Mouse (Mus musculus) myocyte (in vitro differentiated cells): Measurements from ENCODE around the gene Adam12. TPM values are rescaled to one million over a fixed set of nuclear protein-coding genes. Genes with fewer than 3 reads are reported as not detected.

Experiments used
- H3K27me3 ChIP-seq: one replicate; pipeline ENCODE4 v1.6.1; 2011; ENCODE audit not compliant: control insufficient read depth, insufficient read depth, insufficient read length
- H3K36me3 ChIP-seq: one replicate; pipeline ENCODE4 v1.6.1; 2011; ENCODE audit not compliant: control insufficient read depth, insufficient read depth
- H3K4me2 ChIP-seq: one replicate; pipeline ENCODE4 v1.6.1; 2011; ENCODE audit warnings: low read depth, control low read depth
- H3K4me3 ChIP-seq: one replicate; pipeline ENCODE4 v1.5.1; 2011; ENCODE audit warnings: mild to moderate bottlenecking, control low read depth, moderate library complexity
- H3K79me2 ChIP-seq: one replicate; pipeline ENCODE4 v1.6.1; 2011; ENCODE audit not compliant: control insufficient read depth, insufficient read depth
- H3ac ChIP-seq: one replicate; pipeline ENCODE4 v1.6.1; 2011; ENCODE audit not compliant: control insufficient read depth, insufficient read length
- CEBPB ChIP-seq: IDR thresholded peaks from 2 replicates; pipeline ENCODE4 v1.6.1; 2011; ENCODE audit warnings: mild to moderate bottlenecking, moderate library complexity; ENCODE audit not compliant: poor library complexity, insufficient read depth, severe bottlenecking
- E2F4 ChIP-seq: IDR thresholded peaks from one replicate; pipeline ENCODE4 v1.6.1; 2011; ENCODE audit warnings: mild to moderate bottlenecking, control low read depth, moderate library complexity; ENCODE audit not compliant: insufficient read depth
- MAX ChIP-seq: IDR thresholded peaks from one replicate; pipeline ENCODE4 v1.6.1; 2011; ENCODE audit warnings: low read depth, mild to moderate bottlenecking, control low read depth
- MYOD1 ChIP-seq, 3 experiments: IDR thresholded peaks; one replicate each; pipeline ENCODE4 v1.6.1; 2011; ENCODE audit warnings: control low read depth in 2 of 3, low read depth in 2 of 3, mild to moderate bottlenecking in 2 of 3, moderate library complexity in 1 of 3; ENCODE audit not compliant: insufficient read length in 2 of 3, control insufficient read depth in 1 of 3
- MYOG ChIP-seq, 3 experiments: IDR thresholded peaks; one replicate each; pipeline ENCODE4 v1.6.1; 2011; ENCODE audit warnings: control low read depth in 2 of 3, low read depth in 2 of 3, mild to moderate bottlenecking in 2 of 3; ENCODE audit not compliant: insufficient read length in 2 of 3, control insufficient read depth in 1 of 3, insufficient read depth in 1 of 3
- POLR2A ChIP-seq: IDR thresholded peaks from one replicate; pipeline ENCODE4 v1.6.1; 2011; ENCODE audit warnings: low read depth, mild to moderate bottlenecking, control low read depth, moderate library complexity; ENCODE audit not compliant: insufficient read length
- POLR2AphosphoS2 ChIP-seq: IDR thresholded peaks from one replicate; pipeline ENCODE4 v1.6.1; 2011; ENCODE audit warnings: low read depth, control low read depth; ENCODE audit not compliant: insufficient read length
- REST ChIP-seq: IDR thresholded peaks from one replicate; pipeline ENCODE4 v1.6.1; 2011; ENCODE audit warnings: mild to moderate bottlenecking, control low read depth, moderate library complexity; ENCODE audit not compliant: insufficient read depth, insufficient read length
- SRF ChIP-seq: IDR thresholded peaks from one replicate; pipeline ENCODE4 v1.6.1; 2011; ENCODE audit warnings: low read depth; ENCODE audit not compliant: control insufficient read depth, insufficient read length
- TCF12 ChIP-seq: IDR thresholded peaks from one replicate; pipeline ENCODE4 v1.6.1; 2011; ENCODE audit warnings: mild to moderate bottlenecking, control low read depth; ENCODE audit not compliant: poor library complexity, insufficient read depth, severe bottlenecking
- TCF3 ChIP-seq: IDR thresholded peaks from one replicate; pipeline ENCODE4 v1.6.1; 2011; ENCODE audit warnings: low read depth, control low read depth; ENCODE audit not compliant: insufficient read length
- USF1 ChIP-seq: IDR thresholded peaks from one replicate; pipeline ENCODE4 v1.6.1; 2011; ENCODE audit warnings: low read depth, mild to moderate bottlenecking, control low read depth, moderate library complexity
- polyA plus RNA-seq: library from polyadenylated mRNA; unstranded; fragments of >200 nt; fragmentation: generic; extraction: Trizol; gene quantifications from one replicate; pipeline ENCODE4 v1.2.1, GENCODE M21; 2012; ENCODE audit warnings: missing spikeins

The Adam12 gene
- polyA plus RNA-seq, 1 experiment = 7.2 TPM

DNA sequence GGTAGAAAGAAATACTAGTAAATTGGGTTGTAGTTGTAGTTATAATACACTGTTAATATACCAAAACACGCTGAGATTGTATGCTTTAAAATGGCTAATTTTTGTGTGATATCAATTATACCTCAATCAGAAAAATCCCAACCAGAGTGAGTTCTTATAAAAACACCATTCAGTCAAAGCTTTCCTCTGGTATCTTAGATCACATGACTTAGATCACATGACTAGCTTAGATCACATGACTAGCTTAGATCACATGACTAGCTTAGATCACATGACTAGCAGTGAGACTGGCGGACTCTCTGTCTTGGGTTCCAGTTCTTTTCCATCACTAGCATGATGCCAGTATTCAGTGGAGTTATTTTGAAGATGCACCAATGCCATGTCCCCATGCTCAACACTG is 134.1 kb downstream of the Adam12 start:
- Histone ChIP-seq H3K4me2 (peak overlapping the region; percentile 6), H3K79me2 (no peaks in the 10 kb centered on the region), H3K36me3 (no peaks in the 10 kb centered on the region), H3K4me3 (no peak overlapping the region), H3ac (no peak overlapping the region), H3K27me3 (no peaks in the 10 kb centered on the region)
- TF ChIP-seq TCF12 = no peak
- peak; percentile 52 for TF ChIP-seq USF1
- no peak for TF ChIP-seq E2F4
- no peak for TF ChIP-seq MAX

DNA sequence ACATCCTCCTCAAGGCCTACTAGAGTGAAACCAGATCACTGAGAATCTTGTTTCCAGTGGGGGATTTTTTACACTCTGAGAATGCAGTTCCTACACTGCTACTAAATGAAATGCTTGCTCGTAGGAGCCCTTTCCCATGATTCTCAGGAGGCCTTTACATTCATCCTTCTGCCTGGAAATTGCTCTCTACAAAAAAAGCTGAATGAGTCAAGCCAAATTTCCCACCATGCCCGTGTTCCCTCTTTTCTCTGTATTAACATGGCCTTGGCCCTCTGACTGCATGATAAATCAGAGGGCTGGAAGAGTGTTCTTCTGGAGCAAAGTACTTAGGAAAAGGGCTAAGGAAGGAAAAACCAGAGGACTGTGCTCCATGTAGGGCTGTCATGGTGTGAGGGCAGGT is 138.1 kb downstream of the Adam12 start:
- H3K36me3 ChIP-seq = no peaks in the 10 kb centered on the region
- no peak overlapping the region for H3ac ChIP-seq
- TF ChIP-seq MYOD1 (IDR thresholded peaks at IDR 0.05; ENCODE audit: control insufficient read depth in 1 of 3, insufficient read length in 2 of 3, low read depth in 2 of 3) (no peak), REST (no peak), MAX (no peak), E2F4 (no peak), MYOG (IDR thresholded peaks at IDR 0.05; ENCODE audit: control insufficient read depth in 1 of 3, insufficient read depth in 1 of 3, insufficient read length in 2 of 3, low read depth in 2 of 3) (no peak)
- no peaks in the 10 kb centered on the region for H3K27me3 ChIP-seq
- H3K4me3 ChIP-seq = no peak overlapping the region
- no peaks in the 10 kb centered on the region for H3K79me2 ChIP-seq
- H3K4me2 ChIP-seq = no peak overlapping the region

DNA sequence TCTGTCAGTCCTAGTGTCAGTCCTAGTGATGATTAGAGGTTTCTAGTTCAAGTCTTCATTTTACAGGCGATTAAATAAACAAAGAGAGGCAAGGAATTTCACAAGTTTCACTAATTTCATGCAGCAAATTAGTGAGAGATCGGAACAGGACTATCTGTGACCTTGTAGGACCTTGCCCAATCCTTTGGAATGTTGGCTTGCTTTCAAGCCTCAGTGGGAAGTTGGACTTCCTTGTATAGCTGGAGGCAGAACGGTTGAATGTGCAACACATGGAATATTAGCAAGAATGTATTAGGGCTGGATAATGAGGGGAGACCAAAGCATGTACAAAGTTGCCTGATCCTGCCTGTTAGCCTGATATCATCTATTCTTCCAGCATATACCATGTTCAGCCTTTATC is 141.2 kb downstream of the Adam12 start:
- no peaks in the 10 kb centered on the region for H3K36me3 ChIP-seq
- no peak overlapping the region for H3K4me3 ChIP-seq
- no peak overlapping the region for H3ac ChIP-seq
- no peak overlapping the region for H3K4me2 ChIP-seq
- no peaks in the 10 kb centered on the region for H3K27me3 ChIP-seq
- TF ChIP-seq TCF3 (no peak), E2F4 (no peak), USF1 (no peak), SRF (no peak), TCF12 (no peak), REST (no peak)
- no peaks in the 10 kb centered on the region for H3K79me2 ChIP-seq

DNA sequence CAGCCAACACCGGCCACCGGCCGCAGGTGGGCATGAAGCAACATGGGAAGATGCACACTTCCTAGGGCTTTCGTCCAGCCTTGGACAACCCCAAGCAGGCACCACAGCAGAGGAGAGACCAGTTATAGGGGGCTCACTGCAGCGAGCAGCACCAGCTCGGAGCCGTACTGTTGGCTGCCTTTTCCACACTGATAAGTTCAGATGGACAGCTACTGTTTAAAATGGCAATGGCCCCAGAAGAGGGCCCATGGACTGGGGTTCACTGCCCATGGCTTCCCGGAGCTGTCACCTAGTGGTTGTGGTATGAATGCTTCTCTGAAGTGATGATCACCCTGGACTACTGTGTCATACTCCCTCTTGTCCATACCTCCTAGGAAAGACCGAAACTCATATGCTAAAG is 141.7 kb downstream of the Adam12 start:
- H3K79me2 ChIP-seq = no peaks in the 10 kb centered on the region

DNA sequence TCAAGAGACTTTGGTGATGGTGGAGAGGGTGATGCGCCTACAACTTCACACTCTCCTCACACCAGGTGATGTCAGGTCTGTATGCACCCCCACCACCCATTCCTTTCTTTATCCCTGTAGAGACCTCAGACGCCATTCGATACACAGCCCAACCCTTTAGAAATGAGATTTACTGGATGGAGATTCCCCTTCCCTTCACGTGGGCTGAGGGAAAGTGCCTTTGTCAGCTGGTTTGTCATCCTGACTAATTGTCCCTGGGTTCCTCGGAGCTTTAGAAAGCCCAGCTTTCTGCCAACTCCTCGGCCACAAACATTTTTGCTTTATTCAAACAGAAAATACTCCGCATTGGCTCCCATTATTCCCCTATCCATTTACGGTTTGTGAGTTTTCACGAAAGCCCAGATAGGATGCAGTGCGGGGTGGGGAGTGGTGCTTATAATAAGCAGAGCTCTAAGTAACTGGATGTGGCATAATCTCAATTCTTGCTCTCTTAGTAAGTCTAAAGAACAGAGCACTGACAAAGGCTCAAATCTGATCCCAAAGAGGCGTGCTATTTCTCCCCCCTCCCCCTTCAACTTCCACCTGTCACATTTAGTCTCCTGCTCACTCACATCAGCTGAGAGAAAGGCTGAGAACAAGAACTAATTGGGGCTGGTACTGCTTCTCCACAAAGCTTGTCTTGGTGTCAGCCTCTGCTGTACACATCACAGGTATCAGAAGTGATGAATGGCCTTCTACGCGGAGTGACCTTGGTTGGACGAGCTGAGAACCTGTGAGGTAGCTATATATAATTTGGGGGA is 143.2 kb downstream of the Adam12 start:
- H3ac ChIP-seq = no peak overlapping the region
- no peak overlapping the region for H3K4me3 ChIP-seq
- H3K27me3 ChIP-seq = no peaks in the 10 kb centered on the region
- TF ChIP-seq MYOD1 (IDR thresholded peaks at IDR 0.05; ENCODE audit: control insufficient read depth in 1 of 3, insufficient read length in 2 of 3, low read depth in 2 of 3) (peak in 2 of 3 experiments; percentile 31 to 34), MYOG (IDR thresholded peaks at IDR 0.05; ENCODE audit: control insufficient read depth in 1 of 3, insufficient read depth in 1 of 3, insufficient read length in 2 of 3, low read depth in 2 of 3) (no peak), USF1 (peak; percentile 33), POLR2AphosphoS2 (no peak), REST (no peak), POLR2A (no peak), CEBPB (no peak), E2F4 (no peak), SRF (no peak)
- no peaks in the 10 kb centered on the region for H3K36me3 ChIP-seq
- H3K4me2 ChIP-seq = peak overlapping the region; percentile 57
- H3K79me2 ChIP-seq = no peaks in the 10 kb centered on the region

More for the DNA sequence above, 141.7 kb downstream of the Adam12 start:
- no peak overlapping the region for H3K4me2 ChIP-seq
- H3K27me3 ChIP-seq = no peaks in the 10 kb centered on the region
- no peak overlapping the region for H3ac ChIP-seq
- no peak for TF ChIP-seq SRF
- TF ChIP-seq CEBPB = no peak
- TF ChIP-seq MYOD1 (IDR thresholded peaks at IDR 0.05; ENCODE audit: control insufficient read depth in 1 of 3, insufficient read length in 2 of 3, low read depth in 2 of 3) = no peak
- no peak for TF ChIP-seq TCF12
- TF ChIP-seq POLR2AphosphoS2 = no peak
- TF ChIP-seq REST = no peak
- H3K4me3 ChIP-seq = no peak overlapping the region
- H3K36me3 ChIP-seq = no peaks in the 10 kb centered on the region
